Mouse (Mus musculus) testis, adult 2 months (tissue): Measurements from ENCODE around the gene Fam50b.

Experiments
- CTCF ChIP-seq: fragments of 200-500 bp; IDR thresholded peaks from 2 replicates; pipeline ENCODE4 v1.5.1; 2012; ENCODE audit warnings: low read depth, mild to moderate bottlenecking, inconsistent platforms, low read length, moderate library complexity; ENCODE audit not compliant: control insufficient read depth, insufficient read depth, insufficient replicate concordance
- POLR2A ChIP-seq: fragments of 200-500 bp; IDR thresholded peaks from 2 replicates; pipeline ENCODE4 v1.6.1; 2012; ENCODE audit warnings: low read depth, mild to moderate bottlenecking, inconsistent platforms, low read length, moderate library complexity; ENCODE audit not compliant: control insufficient read depth

DNA sequence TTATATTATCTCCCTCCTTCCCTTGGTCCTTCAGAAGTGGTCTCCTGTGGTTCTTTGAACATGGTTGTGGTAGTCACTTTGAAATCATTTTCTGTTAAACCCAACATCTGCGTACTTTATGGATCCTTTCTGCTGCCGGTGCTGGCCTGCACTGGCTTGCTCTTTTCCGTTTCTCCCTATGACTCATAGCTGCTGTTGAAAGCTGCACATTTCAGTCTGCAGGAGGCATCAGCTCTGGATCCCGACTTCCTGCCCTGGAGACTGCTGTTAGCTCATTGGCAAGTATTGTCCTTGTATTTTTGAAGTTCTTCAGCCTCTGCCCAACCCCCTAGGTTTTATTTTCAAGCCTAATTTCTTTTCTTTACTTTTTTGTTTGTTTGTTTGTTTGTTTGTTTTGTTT is 31.9 kb downstream of the Fam50b start:
- no peak for TF ChIP-seq CTCF
- no peak for TF ChIP-seq POLR2A
